Mouse (Mus musculus): ENCODE data around the gene Slc3a2. TPM values are rescaled to one million over a fixed set of nuclear protein-coding genes. Genes with fewer than 3 reads are reported as not detected.

Gene Slc3a2
- 170 and 175 TPM in 2 replicates for polyA plus RNA-seq (2015; fragmentation: Nextera tagmentation; extraction: Ambion mirVana)

GRCm38 (mm10) chr19:8722907-8723573, at the start of gene Slc3a2:
Gene Slc3a2 (minus strand): TSS chr19:8723369.
- peak within 1 kb of the TSS; percentile 95 for H3K9ac ChIP-seq

GRCm38 (mm10) chr19:8770567-8771270, 47.5 kb upstream of the Slc3a2 start, which contains the start of gene Tmem223:
Gene Tmem223 (plus strand): TSS chr19:8770996.
- Histone ChIP-seq H3K27ac (replicated peaks) (peak within 1 kb of the TSS; percentile 92), H3K4me1 (replicated peaks) (peaks cover 38% of the 10 kb centered on the region), H3K4me2 (peak within 1 kb of the TSS; percentile 62), H3K27me3 (no peaks in the 10 kb centered on the region), H3K4me3 (peak within 1 kb of the TSS; percentile 85), H3K9me3 (no peaks in the 10 kb centered on the region), H3K36me3 (peaks cover 57% of the 10 kb centered on the region), H3K9ac (peak within 1 kb of the TSS; percentile 94)
- WGBS, result 24% methylated on average over 29 of the region's 29 CpGs
- peak; percentile 60; the same call in 1 of the 2 replicates for ATAC-seq (ENCODE audit: low FRiP score, low read depth)

More at GRCm38 (mm10) chr19:8722907-8723573, at the start of gene Slc3a2:
- ATAC-seq (ENCODE audit: low FRiP score, low read depth), result peak; percentile 98
- H3K9me3 ChIP-seq, result no peaks in the 10 kb centered on the region
- under 1% methylated on average over 50 of the region's 50 CpGs for whole genome bisulfite sequencing
- peaks cover 36% of the 10 kb centered on the region for H3K4me1 ChIP-seq (replicated peaks)
- H3K27ac ChIP-seq (replicated peaks), result peak within 1 kb of the TSS; percentile 97
- H3K36me3 ChIP-seq, result peaks cover 28% of the 10 kb centered on the region
- peak within 1 kb of the TSS; percentile 71 for H3K4me3 ChIP-seq
- peak within 1 kb of the TSS; percentile 61 for H3K4me2 ChIP-seq
- H3K27me3 ChIP-seq, result no peaks in the 10 kb centered on the region

GRCm38 (mm10) chr19:8765562-8765961, 42.4 kb upstream of the Slc3a2 start:
- no peak for ATAC-seq (ENCODE audit: low FRiP score, low read depth)
- WGBS, result 97% methylated on average over 9 of the region's 9 CpGs

GRCm38 (mm10) chr19:8763276-8763675, 40.1 kb upstream of the Slc3a2 start:
- WGBS, result 93% methylated on average over 4 of the region's 4 CpGs

More at GRCm38 (mm10) chr19:8765562-8765961, 42.4 kb upstream of the Slc3a2 start:
- Histone ChIP-seq H3K27ac (replicated peaks) (no peak overlapping the region), H3K4me3 (no peak overlapping the region), H3K27me3 (no peaks in the 10 kb centered on the region), H3K9me3 (no peaks in the 10 kb centered on the region), H3K4me1 (replicated peaks) (peaks cover 5% of the 10 kb centered on the region), H3K4me2 (no peak overlapping the region), H3K9ac (no peak overlapping the region), H3K36me3 (peaks cover 82% of the 10 kb centered on the region)

GRCm38 (mm10) chr19:8760757-8761156, 37.6 kb upstream of the Slc3a2 start:
- Histone ChIP-seq H3K27me3 (no peaks in the 10 kb centered on the region), H3K4me2 (no peak overlapping the region), H3K4me1 (replicated peaks) (peaks cover 25% of the 10 kb centered on the region), H3K27ac (replicated peaks) (no peak overlapping the region), H3K4me3 (no peak overlapping the region), H3K36me3 (peaks cover 34% of the 10 kb centered on the region), H3K9me3 (no peaks in the 10 kb centered on the region), H3K9ac (no peak overlapping the region)
- WGBS, result 85% methylated on average over 2 of the region's 2 CpGs
- no peak for ATAC-seq (ENCODE audit: low FRiP score, low read depth)

More at GRCm38 (mm10) chr19:8763276-8763675, 40.1 kb upstream of the Slc3a2 start:
- H3K36me3 ChIP-seq, result peaks cover 59% of the 10 kb centered on the region
- no peak overlapping the region for H3K4me3 ChIP-seq
- no peak overlapping the region for H3K9ac ChIP-seq
- H3K27me3 ChIP-seq, result no peaks in the 10 kb centered on the region
- H3K4me1 ChIP-seq (replicated peaks), result peaks cover 9% of the 10 kb centered on the region
- H3K4me2 ChIP-seq, result no peak overlapping the region
- ATAC-seq (ENCODE audit: low FRiP score, low read depth), result no peak
- H3K27ac ChIP-seq (replicated peaks), result no peak overlapping the region
- no peaks in the 10 kb centered on the region for H3K9me3 ChIP-seq

- 94% methylated on average over 2 of the region's 2 CpGs for WGBS
- H3K27ac ChIP-seq (replicated peaks), result no peak overlapping the region
- peaks cover 32% of the 10 kb centered on the region for H3K4me1 ChIP-seq (replicated peaks)
- H3K9ac ChIP-seq, result no peak overlapping the region
- H3K4me3 ChIP-seq, result no peak overlapping the region
- no peaks in the 10 kb centered on the region for H3K27me3 ChIP-seq
- peaks cover 24% of the 10 kb centered on the region for H3K36me3 ChIP-seq
- no peak for ATAC-seq (ENCODE audit: low FRiP score, low read depth)
- H3K4me2 ChIP-seq, result 0 out of 2 replicates have a peak overlapping the region, but pooled peaks have one; percentile 85
- H3K9me3 ChIP-seq, result no peaks in the 10 kb centered on the region
Observed at GRCm38 (mm10) chr19:8758899-8759298, 35.7 kb upstream of the Slc3a2 start.

- no peak for ATAC-seq (ENCODE audit: low FRiP score, low read depth)
- peaks cover 20% of the 10 kb centered on the region for H3K36me3 ChIP-seq
- H3K4me1 ChIP-seq (replicated peaks), result peaks cover 32% of the 10 kb centered on the region
- peak overlapping the region; percentile 90 for H3K27ac ChIP-seq (replicated peaks)
- no peaks in the 10 kb centered on the region for H3K27me3 ChIP-seq
- H3K9me3 ChIP-seq, result no peaks in the 10 kb centered on the region
- WGBS, result 6% methylated on average over 14 of the region's 14 CpGs
- peak overlapping the region; percentile 91 for H3K9ac ChIP-seq
- H3K4me2 ChIP-seq, result peak overlapping the region; percentile 85
- peak overlapping the region; percentile 92 for H3K4me3 ChIP-seq
Observed at GRCm38 (mm10) chr19:8757471-8757998, 34.4 kb upstream of the Slc3a2 start.

- WGBS, result under 1% methylated on average over 75 of the region's 75 CpGs
- ATAC-seq (ENCODE audit: low FRiP score, low read depth), result peak; percentile 94
- Histone ChIP-seq H3K4me2 (peak within 1 kb of the TSS; percentile 85), H3K4me1 (replicated peaks) (peaks cover 32% of the 10 kb centered on the region), H3K27me3 (no peaks in the 10 kb centered on the region), H3K9ac (peak within 1 kb of the TSS; percentile 91), H3K36me3 (peaks cover 25% of the 10 kb centered on the region), H3K27ac (replicated peaks) (peak within 1 kb of the TSS; percentile 90), H3K4me3 (peak within 1 kb of the TSS; percentile 92), H3K9me3 (no peaks in the 10 kb centered on the region)
Observed at GRCm38 (mm10) chr19:8756635-8757387, 33.6 kb upstream of the Slc3a2 start, which contains the start of gene Nxf1. Gene Nxf1 (plus strand): TSS chr19:8757073.

GRCm38 (mm10) chr19:8755652-8756051, 32.5 kb upstream of the Slc3a2 start:
- H3K36me3 ChIP-seq, result peaks cover 34% of the 10 kb centered on the region
- peak overlapping the region; percentile 85 for H3K4me2 ChIP-seq
- no peak for ATAC-seq (ENCODE audit: low FRiP score, low read depth)
- no peaks in the 10 kb centered on the region for H3K9me3 ChIP-seq
- H3K4me3 ChIP-seq, result peak overlapping the region; percentile 92; the same call in 1 of the 2 replicates
- H3K27ac ChIP-seq (replicated peaks), result no peak overlapping the region
- 79% methylated on average over 3 of the region's 3 CpGs for WGBS
- peaks cover 32% of the 10 kb centered on the region for H3K4me1 ChIP-seq (replicated peaks)
- no peaks in the 10 kb centered on the region for H3K27me3 ChIP-seq
- H3K9ac ChIP-seq, result no peak overlapping the region

GRCm38 (mm10) chr19:8747368-8747767, 24.2 kb upstream of the Slc3a2 start:
- WGBS, result 82% methylated on average over 2 of the region's 2 CpGs
- no peak for ATAC-seq (ENCODE audit: low FRiP score, low read depth)
- Histone ChIP-seq H3K4me2 (no peak overlapping the region), H3K36me3 (peaks cover 89% of the 10 kb centered on the region), H3K27me3 (no peaks in the 10 kb centered on the region), H3K27ac (replicated peaks) (no peak overlapping the region), H3K9ac (no peak overlapping the region), H3K4me1 (replicated peaks) (peaks cover 11% of the 10 kb centered on the region), H3K4me3 (no peak overlapping the region), H3K9me3 (no peaks in the 10 kb centered on the region)

- WGBS, result 100% methylated on average over 1 of the region's 1 CpGs
- Histone ChIP-seq H3K9me3 (no peaks in the 10 kb centered on the region), H3K4me2 (no peak overlapping the region), H3K4me1 (replicated peaks) (peaks cover 24% of the 10 kb centered on the region), H3K9ac (no peak overlapping the region), H3K27me3 (no peaks in the 10 kb centered on the region), H3K36me3 (peaks cover 74% of the 10 kb centered on the region), H3K4me3 (no peak overlapping the region), H3K27ac (replicated peaks) (no peak overlapping the region)
- ATAC-seq (ENCODE audit: low FRiP score, low read depth), result no peak
Observed at GRCm38 (mm10) chr19:8745382-8745781, 22.2 kb upstream of the Slc3a2 start.

Measured in hindbrain, embryonic 15.5 days (tissue).